Mouse (Mus musculus) ES-Bruce4 (cell line): ENCODE data around the gene Glb1. TPM values are rescaled to one million over a fixed set of nuclear protein-coding genes. Genes with fewer than 3 reads are reported as not detected.

Source experiments
- H3K27ac ChIP-seq: 2 replicates; pipeline ENCODE4 v1.5.1; 2012; ENCODE audit warnings: low read length, inconsistent platforms; ENCODE audit not compliant: insufficient read depth
- H3K27me3 ChIP-seq: 2 replicates; pipeline ENCODE4 v1.6.1; 2012; ENCODE audit warnings: mild to moderate bottlenecking, low read length, inconsistent platforms; ENCODE audit not compliant: control insufficient read depth, poor library complexity, insufficient read depth, severe bottlenecking
- H3K36me3 ChIP-seq: 2 replicates; pipeline ENCODE4 v1.6.1; 2012; ENCODE audit warnings: inconsistent platforms, mild to moderate bottlenecking, low read length, moderate library complexity; ENCODE audit not compliant: control insufficient read depth, poor library complexity, insufficient read depth, severe bottlenecking
- H3K4me1 ChIP-seq: one replicate; pipeline ENCODE4 v1.8.1; 2011; ENCODE audit warnings: low read length; ENCODE audit not compliant: control insufficient read depth, insufficient read depth
- H3K4me3 ChIP-seq: 2 replicates; pipeline ENCODE4 v1.5.1; 2011; ENCODE audit warnings: low read depth, mild to moderate bottlenecking, low read length
- H3K9ac ChIP-seq: 2 replicates; pipeline ENCODE4 v1.6.1; 2012; ENCODE audit warnings: low read depth, mild to moderate bottlenecking, inconsistent platforms; ENCODE audit not compliant: poor library complexity, severe bottlenecking
- H3K9me3 ChIP-seq: replicated peaks from 2 replicates; pipeline ENCODE4 v1.6.1; 2012; ENCODE audit warnings: mild to moderate bottlenecking, low read length, inconsistent platforms; ENCODE audit not compliant: control insufficient read depth, poor library complexity, insufficient read depth, severe bottlenecking
- CTCF ChIP-seq: IDR thresholded peaks from one replicate; pipeline ENCODE4 v1.8.1; 2011; ENCODE audit warnings: low read depth, low read length
- EP300 ChIP-seq: IDR thresholded peaks from 2 replicates; pipeline ENCODE4 v1.6.1; 2011; ENCODE audit warnings: low read depth, low read length; ENCODE audit not compliant: insufficient read depth
- POLR2A ChIP-seq: IDR thresholded peaks from one replicate; pipeline ENCODE4 v1.8.1; 2011; ENCODE audit warnings: low read length; ENCODE audit not compliant: insufficient read depth
- polyA plus RNA-seq: library from polyadenylated mRNA; stranded (reverse); fragments of >200 nt; gene quantifications from 2 replicates; pipeline ENCODE4 v1.2.4, GENCODE M21; 2011; ENCODE audit warnings: low read depth; ENCODE audit not compliant: missing spikeins, insufficient read depth, insufficient read length

Glb1 gene
- polyA plus RNA-seq, 1 experiment: 41.1 TPM

DNA sequence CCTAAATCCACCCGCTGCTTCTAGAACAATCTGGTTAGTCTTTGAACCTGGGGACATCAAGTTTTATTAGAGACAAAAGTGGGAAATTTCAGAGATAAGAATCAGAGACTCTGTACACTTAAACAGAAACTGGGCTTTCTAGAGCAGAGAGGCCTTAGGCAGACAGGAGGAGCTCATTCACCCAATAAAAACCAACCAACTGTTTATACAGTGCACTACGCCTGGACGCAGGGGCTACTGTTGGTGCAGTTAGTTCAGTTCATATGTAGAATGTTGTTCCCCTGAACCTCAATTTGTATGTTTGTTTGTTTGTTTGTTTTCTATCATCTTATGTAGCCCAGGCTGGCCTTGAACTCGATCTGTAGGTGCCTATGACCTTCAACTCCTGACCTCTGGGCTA lies 85.9 kb downstream of the Glb1 start:
- no peak overlapping the region for H3K4me3 ChIP-seq
- H3K36me3 ChIP-seq: no peaks in the 10 kb centered on the region
- H3K27ac ChIP-seq: no peak overlapping the region
- H3K4me1 ChIP-seq: peaks cover 2% of the 10 kb centered on the region
- H3K9ac ChIP-seq: no peak overlapping the region
- H3K27me3 ChIP-seq: no peaks in the 10 kb centered on the region
- no peak for TF ChIP-seq POLR2A
- no peak for TF ChIP-seq CTCF
- no peak for TF ChIP-seq EP300
- no peaks in the 10 kb centered on the region for H3K9me3 ChIP-seq

DNA sequence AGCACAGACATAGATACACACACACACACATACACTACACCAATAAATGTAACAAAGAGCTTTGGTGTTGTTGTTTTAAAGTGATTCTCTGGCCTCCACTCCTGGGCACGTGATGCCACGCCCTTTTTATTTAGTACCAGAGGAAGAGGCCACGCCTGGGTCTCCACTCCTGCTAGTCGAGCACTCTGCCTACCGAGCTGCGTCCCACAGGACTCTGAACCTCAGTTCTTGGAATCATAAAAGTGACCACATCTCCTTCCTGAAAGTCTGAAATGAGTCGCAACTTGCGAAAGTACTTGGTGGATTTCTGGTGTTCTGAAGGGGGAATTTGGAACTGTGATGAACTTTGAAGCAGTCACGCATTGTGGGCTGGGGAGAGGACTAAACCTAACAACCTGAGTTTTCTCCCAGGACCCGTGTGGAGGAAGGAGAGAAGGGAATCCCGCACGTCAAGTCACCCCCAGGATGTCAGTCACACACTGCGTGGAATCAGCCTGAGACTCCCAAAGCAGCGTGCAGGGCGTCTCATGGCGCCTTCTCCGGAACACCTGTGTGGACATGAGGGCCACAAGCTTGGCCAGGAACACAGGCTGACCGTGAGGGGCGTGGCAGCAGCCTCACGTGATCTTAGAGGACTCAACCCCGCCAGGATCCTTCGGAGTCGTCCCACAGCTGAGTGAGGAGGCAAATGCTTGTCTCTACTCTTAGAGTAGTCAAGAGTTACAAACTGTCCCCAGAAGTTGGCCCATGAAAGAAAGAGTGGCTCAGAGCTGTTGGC lies 86.8 kb downstream of the Glb1 start:
- Histone ChIP-seq H3K27me3 (no peaks in the 10 kb centered on the region), H3K36me3 (no peaks in the 10 kb centered on the region), H3K9me3 (no peaks in the 10 kb centered on the region), H3K4me3 (no peak overlapping the region), H3K4me1 (peaks cover 2% of the 10 kb centered on the region), H3K27ac (no peak overlapping the region), H3K9ac (no peak overlapping the region)
- TF ChIP-seq CTCF: no peak
- TF ChIP-seq EP300: no peak
- TF ChIP-seq POLR2A: no peak

DNA sequence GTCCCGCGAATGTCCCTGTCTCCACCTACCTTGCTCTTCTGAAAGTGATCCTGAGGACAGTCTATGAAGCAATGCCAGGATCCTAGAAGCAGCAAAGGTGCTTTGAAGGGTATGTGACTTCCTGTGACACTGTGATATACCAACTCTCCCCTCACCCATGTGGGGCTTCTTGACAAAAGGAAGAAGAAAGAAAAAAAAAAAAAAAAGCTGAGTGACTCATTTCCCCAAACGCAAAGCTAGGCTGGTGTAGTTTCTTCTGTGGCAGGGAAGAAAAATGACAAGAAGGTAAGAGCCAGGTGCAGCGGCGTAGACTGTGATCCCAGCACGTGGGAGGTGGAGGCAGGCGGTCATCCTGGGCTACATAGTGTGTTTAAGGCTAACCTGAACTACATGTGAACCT lies 95.6 kb downstream of the Glb1 start:
- no peaks in the 10 kb centered on the region for H3K27me3 ChIP-seq

DNA sequence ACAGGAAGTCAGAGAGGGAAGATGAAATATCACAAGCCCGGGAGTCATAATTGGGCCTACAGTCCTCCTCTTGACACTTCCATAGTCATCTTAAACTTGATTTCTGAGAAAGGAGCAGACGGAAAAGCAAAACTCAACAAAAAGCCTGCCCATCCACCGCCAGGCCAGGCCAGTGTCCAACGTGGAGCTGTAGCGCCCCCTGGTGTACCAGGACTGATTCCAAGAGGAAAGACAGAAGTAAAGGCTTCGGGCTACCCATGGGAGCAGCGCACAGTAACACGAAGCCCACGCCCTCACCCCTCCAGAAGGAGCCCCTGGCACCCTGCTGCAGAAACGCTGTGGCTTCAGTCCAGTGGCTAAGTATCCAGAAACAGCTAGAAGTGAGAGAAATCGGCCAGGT lies 97.3 kb downstream of the Glb1 start:
- TF ChIP-seq POLR2A (no peak), CTCF (peak; percentile 93), EP300 (peak; percentile 39; the same call in 1 of the 2 replicates)
- Histone ChIP-seq H3K36me3 (no peaks in the 10 kb centered on the region), H3K27ac (no peak overlapping the region), H3K9ac (no peak overlapping the region; the same call in 1 of the 2 replicates), H3K27me3 (no peaks in the 10 kb centered on the region), H3K4me1 (peaks cover 3% of the 10 kb centered on the region), H3K9me3 (no peaks in the 10 kb centered on the region), H3K4me3 (peak overlapping the region; percentile 55)

More for the DNA sequence above, 95.6 kb downstream of the Glb1 start:
- Histone ChIP-seq H3K36me3 (no peaks in the 10 kb centered on the region), H3K4me3 (no peak overlapping the region), H3K9me3 (no peaks in the 10 kb centered on the region), H3K27ac (no peak overlapping the region), H3K4me1 (peaks cover 2% of the 10 kb centered on the region), H3K9ac (0 out of 2 replicates have a peak overlapping the region, but pooled peaks have one; percentile 12)
- TF ChIP-seq EP300 (no peak), POLR2A (no peak), CTCF (no peak)

DNA sequence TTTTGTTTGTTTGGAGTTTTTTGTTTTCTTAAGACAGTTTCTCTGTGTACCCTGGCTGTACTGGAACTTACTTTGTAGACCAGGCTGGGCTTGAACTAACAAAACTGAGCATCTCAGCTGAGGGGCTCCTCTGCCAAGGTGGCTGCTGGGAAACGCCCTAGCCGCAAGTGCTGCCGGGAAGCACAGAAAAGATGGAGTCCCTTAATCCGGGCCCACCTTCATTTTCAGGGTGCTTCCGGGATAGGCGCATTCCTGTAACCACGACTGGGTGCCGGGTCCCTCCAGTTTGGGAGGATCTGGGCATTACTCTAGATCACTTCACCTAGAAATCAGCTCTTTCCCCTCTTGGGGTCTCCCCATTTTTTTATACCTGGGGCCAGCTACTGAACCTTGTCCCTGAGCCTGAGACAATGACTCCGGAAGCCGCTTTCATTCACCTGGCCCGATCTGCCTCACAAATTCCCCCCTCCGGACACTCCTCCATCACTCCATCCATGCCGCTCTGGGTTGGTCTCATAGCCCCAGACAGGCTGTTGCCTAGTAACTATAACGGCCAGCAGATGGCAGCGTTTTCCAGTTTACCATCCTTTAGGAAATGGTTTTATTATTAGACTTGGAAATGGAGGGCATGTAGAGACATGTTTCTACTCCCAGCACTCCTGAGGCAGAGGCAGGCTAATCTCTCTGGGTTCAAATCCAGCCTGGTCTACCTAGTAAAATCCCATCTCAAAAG lies 99.1 kb downstream of the Glb1 start:
- Histone ChIP-seq H3K27ac (peak overlapping the region; percentile 96), H3K9ac (peak overlapping the region; percentile 59), H3K9me3 (no peaks in the 10 kb centered on the region), H3K4me3 (peak overlapping the region; percentile 34), H3K4me1 (peaks cover 3% of the 10 kb centered on the region), H3K36me3 (no peaks in the 10 kb centered on the region), H3K27me3 (no peaks in the 10 kb centered on the region)
- TF ChIP-seq CTCF: peak; percentile 39
- TF ChIP-seq POLR2A: no peak
- 0 out of 2 replicates have a peak, but pooled peaks have one; percentile 14 for TF ChIP-seq EP300
